8 mouse cellular contexts compared by ENCODE assay signal in the genomic region with DNA sequence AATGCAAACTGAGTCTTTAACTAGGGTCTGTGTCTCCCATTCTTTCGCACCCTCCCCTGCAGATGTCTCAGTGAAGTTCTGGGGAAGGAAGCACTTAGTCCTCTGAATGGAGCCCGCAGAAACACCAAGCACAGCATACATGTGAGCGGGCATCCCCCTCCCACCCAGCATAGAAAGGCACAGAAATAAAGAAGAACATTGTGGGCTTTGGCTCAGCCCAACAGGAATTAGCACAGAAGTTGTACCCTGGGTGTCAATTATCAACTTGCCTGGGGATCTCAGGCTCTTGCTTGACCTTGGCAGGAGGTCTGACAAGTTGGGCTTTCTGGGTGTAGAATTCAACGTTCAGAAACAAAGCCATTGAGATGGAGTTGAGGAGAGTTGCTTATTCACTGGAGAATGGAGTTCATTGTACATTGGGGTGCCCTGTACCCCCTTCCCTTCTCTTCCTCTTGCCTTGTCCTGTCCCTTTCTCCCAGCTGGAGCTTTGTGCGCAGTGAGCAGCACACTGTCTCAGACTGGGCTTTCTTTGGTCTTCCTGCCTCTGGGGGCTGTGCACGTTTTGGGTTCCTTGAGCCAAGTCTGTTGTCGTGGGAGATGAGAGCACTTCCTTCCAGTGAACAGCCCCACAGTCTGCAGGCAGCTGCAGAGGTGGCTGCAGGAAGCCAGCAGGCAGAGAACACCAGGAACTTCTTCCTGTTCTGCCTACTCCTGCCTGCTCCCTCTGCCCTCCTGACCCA.
DNase-seq lines count a peak whose midpoint lies in the region; ATAC-seq lines count a peak whose summit lies in the region.

No protein-coding gene starts in this region.

- no peak overlapping the region for H3K4me2 ChIP-seq in midbrain, embryonic 13.5 days (replicated peaks)

- peaks cover 18% of the 10 kb centered on the region for H3K4me1 ChIP-seq in forebrain, embryonic 10.5 days
- no peaks in the 10 kb centered on the region for H3K4me1 ChIP-seq in midbrain, embryonic 13.5 days (replicated peaks)

- WGBS in forebrain, embryonic 10.5 days = 68% methylated on average over 7 of the region's 7 CpGs
- WGBS in midbrain, embryonic 13.5 days = 53% methylated on average over 7 of the region's 7 CpGs

- peak overlapping the region; percentile 67 for H3K27ac ChIP-seq in forebrain, embryonic 10.5 days
- H3K27ac ChIP-seq in midbrain, embryonic 13.5 days = no peak overlapping the region

- DNase-seq in gastrocnemius, postnatal 25 days = peak; percentile 35
- DNase-seq in gastrocnemius, postnatal 4 days (ENCODE audit: low spot score in 2 of 2) = no peak
- no peak for DNase-seq in forebrain, embryonic 10.5 days (ENCODE audit: extremely low spot score, low spot score)
- peak; percentile 40 to 41 for DNase-seq in heart, postnatal 36 days
- peak; percentile 48 to 62 for DNase-seq in layer of hippocampus, postnatal 36 days
- peak; percentile 2 for DNase-seq in yolk sac, embryonic 10.5 days (ENCODE audit: low spot score)
- DNase-seq in retina, embryonic 14.5 days (ENCODE audit: low spot score) = no peak

- peaks cover 3% of the 10 kb centered on the region for H3K36me3 ChIP-seq in forebrain, embryonic 10.5 days (replicated peaks)
- no peaks in the 10 kb centered on the region for H3K36me3 ChIP-seq in midbrain, embryonic 13.5 days

- intact Hi-C loops in heart, postnatal 36 days (cut with DNase I) = loop anchor here (5.0 kb wide), 2 partner anchors 80 to 90 kb away; partner anchors contain the start of gene Xylt1

- no peak overlapping the region for H3K9ac ChIP-seq in midbrain, embryonic 13.5 days (replicated peaks)

- ATAC-seq in midbrain, embryonic 13.5 days = peak; percentile 83

- H3K27me3 ChIP-seq in forebrain, embryonic 10.5 days (ENCODE audit: poor library complexity, severe bottlenecking) = no peaks in the 10 kb centered on the region
- H3K27me3 ChIP-seq in midbrain, embryonic 13.5 days = no peaks in the 10 kb centered on the region

- H3K9me3 ChIP-seq in forebrain, embryonic 10.5 days = no peaks in the 10 kb centered on the region; the same call in 1 of the 2 replicates
- H3K9me3 ChIP-seq in midbrain, embryonic 13.5 days = no peaks in the 10 kb centered on the region

- no peak overlapping the region for H3K4me3 ChIP-seq in forebrain, embryonic 10.5 days
- no peak overlapping the region for H3K4me3 ChIP-seq in midbrain, embryonic 13.5 days (replicated peaks)

Comparison
In these comparisons a context has a peak if more than half of its experiments do, and no peak if none do; other contexts are left out.
1. DNase-seq: peak in gastrocnemius, postnatal 25 days (single experiment), heart, postnatal 36 days (2 of 2), layer of hippocampus, postnatal 36 days (2 of 2) and yolk sac, embryonic 10.5 days (single experiment); none in gastrocnemius, postnatal 4 days (0 of 2), forebrain, embryonic 10.5 days (single experiment) and retina, embryonic 14.5 days (single experiment).